Comparison of ENCODE assay signal across 1 mouse cellular context in genomic region chr4:148108565-148109100, GRCm38 (mm10).
TF ChIP-seq lines count a peak whose summit lies in the region.

No protein-coding gene starts in this region.

TF ChIP-seq in MEL, 35 proteins besides CTCF, POLR2A, EP300 and RAD21:
- no peak for TF ChIP-seq ZC3H11A (IDR thresholded peaks at IDR 0.05; ENCODE audit: low read depth, low read length)
- TF ChIP-seq CHD2 (IDR thresholded peaks at IDR 0.05; ENCODE audit: low read length), result no peak
- TF ChIP-seq NRF1 (IDR thresholded peaks at IDR 0.05; ENCODE audit: insufficient read depth, low read depth, low read length, poor library complexity, severe bottlenecking), result no peak
- TF ChIP-seq POLR2AphosphoS5 (IDR thresholded peaks at IDR 0.05; ENCODE audit: borderline replicate concordance, low read depth, low read length), result no peak
- no peak for TF ChIP-seq KAT2A (conservative IDR thresholded peaks at IDR 0.05; ENCODE audit: low read depth, low read length)
- no peak for TF ChIP-seq TBP (IDR thresholded peaks at IDR 0.05; ENCODE audit: low read depth, low read length)
- no peak for TF ChIP-seq ZMIZ1 (IDR thresholded peaks at IDR 0.05; ENCODE audit: low read depth, low read length)
- no peak for TF ChIP-seq RCOR1 (IDR thresholded peaks at IDR 0.05; ENCODE audit: low read depth, low read length)
- TF ChIP-seq MEF2A (IDR thresholded peaks at IDR 0.05; ENCODE audit: extremely low read depth, insufficient replicate concordance, low read depth, low read length, poor library complexity, severe bottlenecking), result no peak
- no peak for TF ChIP-seq ETS1 (IDR thresholded peaks at IDR 0.05; ENCODE audit: low read depth, low read length)
